Mouse (Mus musculus) limb, embryonic 12.5 days (tissue): ENCODE data around the gene Actl11. TPM values are rescaled to one million over a fixed set of nuclear protein-coding genes. Genes with fewer than 3 reads are reported as not detected.
A peak's percentile ranks its signal among the peaks of the same experiment; 100 is the strongest.

Experiments
- ATAC-seq: fragments of 200-750 bp; cut with Nextera tagmentation; 2 replicates; pipeline ENCODE4 v1.8.0; 2017; ENCODE audit warnings: low read depth, moderate TSS enrichment; ENCODE audit not compliant: insufficient number of reproducible peaks, insufficient read depth, low FRiP score, low TSS enrichment
- H3K27ac ChIP-seq: fragments of 300-500 bp; sonication (generic); 2 replicates; pipeline ENCODE4 v1.5.1; 2016; ENCODE audit warnings: mild to moderate bottlenecking, moderate library complexity
- H3K27me3 ChIP-seq: fragments of 300-500 bp; sonication (generic); 2 replicates; pipeline ENCODE4 v1.6.1; 2016; ENCODE audit warnings: mild to moderate bottlenecking, moderate library complexity
- H3K36me3 ChIP-seq: fragments of 300-500 bp; sonication (generic); 2 replicates; pipeline ENCODE4 v1.6.1; 2016; ENCODE audit warnings: mild to moderate bottlenecking, moderate library complexity
- H3K4me1 ChIP-seq: fragments of 300-500 bp; sonication (generic); replicated peaks from 2 replicates; pipeline ENCODE4 v1.6.1; 2016
- H3K4me2 ChIP-seq: fragments of 300-500 bp; sonication (generic); 2 replicates; pipeline ENCODE4 v1.6.1; 2016; ENCODE audit warnings: mild to moderate bottlenecking, moderate library complexity
- H3K4me3 ChIP-seq: fragments of 300-500 bp; sonication (generic); replicated peaks from 2 replicates; pipeline ENCODE4 v1.5.1; 2016; ENCODE audit warnings: mild to moderate bottlenecking
- H3K9ac ChIP-seq: fragments of 300-500 bp; sonication (generic); replicated peaks from 2 replicates; pipeline ENCODE4 v1.6.1; 2016; ENCODE audit warnings: mild to moderate bottlenecking, moderate library complexity
- H3K9me3 ChIP-seq: fragments of 300-500 bp; sonication (generic); 2 replicates; pipeline ENCODE4 v1.6.1; 2016; ENCODE audit warnings: mild to moderate bottlenecking, moderate library complexity
- WGBS: fragments of 180-500 bp; shearing (Covaris S2); methylation state at CpG from one replicate; pipeline ENCODE4 v1.1.7; 2016; 5-methylcytosine and 5-hydroxymethylcytosine counted together
- polyA plus RNA-seq: library from polyadenylated mRNA; unstranded; fragments of >200 nt; fragmentation: Nextera tagmentation; extraction: Ambion mirVana; gene quantifications from 2 replicates; pipeline ENCODE4 v1.2.1, GENCODE M21; 2016

Actl11 gene
- polyA plus RNA-seq, 1 experiment from 2014 or later: not detected

- Histone ChIP-seq H3K4me3 (no peak overlapping the region), H3K4me2 (no peak overlapping the region), H3K27me3 (no peaks in the 10 kb centered on the region), H3K4me1 (peaks cover 4% of the 10 kb centered on the region), H3K9me3 (no peaks in the 10 kb centered on the region), H3K9ac (no peak overlapping the region), H3K36me3 (no peaks in the 10 kb centered on the region), H3K27ac (no peak overlapping the region)
- WGBS: 61% methylated on average over 6 of the region's 6 CpGs
- no peak for ATAC-seq
Measured at GRCm38 (mm10) chr9:107923956-107924355, 4.3 kb upstream of the Actl11 start.

- no peaks in the 10 kb centered on the region for H3K9me3 ChIP-seq
- WGBS: 45% methylated on average over 3 of the region's 3 CpGs
- no peaks in the 10 kb centered on the region for H3K36me3 ChIP-seq
- H3K4me1 ChIP-seq: peaks cover 4% of the 10 kb centered on the region
- H3K4me3 ChIP-seq: no peak overlapping the region
- no peak overlapping the region for H3K27ac ChIP-seq
- no peak overlapping the region for H3K9ac ChIP-seq
- no peaks in the 10 kb centered on the region for H3K27me3 ChIP-seq
- no peak for ATAC-seq
- no peak overlapping the region for H3K4me2 ChIP-seq
Measured at GRCm38 (mm10) chr9:107925251-107925650, 3.0 kb upstream of the Actl11 start.

GRCm38 (mm10) chr9:107926920-107927420 is 1.3 kb upstream of the Actl11 start:
- ATAC-seq: no peak
- H3K9me3 ChIP-seq: no peaks in the 10 kb centered on the region
- H3K4me3 ChIP-seq: no peak overlapping the region
- peaks cover 4% of the 10 kb centered on the region for H3K4me1 ChIP-seq
- H3K27ac ChIP-seq: no peak overlapping the region
- no peak overlapping the region for H3K4me2 ChIP-seq
- H3K27me3 ChIP-seq: 0 out of 2 replicates have a peak, but pooled peaks cover 3% of the 10 kb centered on the region
- 49% methylated on average over 9 of the region's 9 CpGs for WGBS
- no peaks in the 10 kb centered on the region for H3K36me3 ChIP-seq
- H3K9ac ChIP-seq: no peak overlapping the region

GRCm38 (mm10) chr9:107927749-107928148 is 520 bp upstream of the Actl11 start:
- no peak for ATAC-seq

GRCm38 (mm10) chr9:107932221-107932620 is 4.0 kb downstream of the Actl11 start:
- H3K27me3 ChIP-seq: peaks cover 24% of the 10 kb centered on the region
- no peak for ATAC-seq
- H3K4me2 ChIP-seq: no peak overlapping the region
- H3K36me3 ChIP-seq: no peaks in the 10 kb centered on the region
- WGBS: 68% methylated on average over 4 of the region's 4 CpGs
- no peak overlapping the region for H3K4me3 ChIP-seq
- H3K9ac ChIP-seq: no peak overlapping the region
- peaks cover 17% of the 10 kb centered on the region for H3K4me1 ChIP-seq
- no peaks in the 10 kb centered on the region for H3K9me3 ChIP-seq
- H3K27ac ChIP-seq: no peak overlapping the region

More at GRCm38 (mm10) chr9:107927749-107928148, 520 bp upstream of the Actl11 start:
- Histone ChIP-seq H3K4me3 (no peak overlapping the region), H3K27ac (no peak overlapping the region), H3K36me3 (no peaks in the 10 kb centered on the region), H3K4me1 (peaks cover 4% of the 10 kb centered on the region), H3K27me3 (0 out of 2 replicates have a peak, but pooled peaks cover 3% of the 10 kb centered on the region), H3K4me2 (no peak overlapping the region), H3K9me3 (no peaks in the 10 kb centered on the region), H3K9ac (no peak overlapping the region)
- 67% methylated on average over 5 of the region's 5 CpGs for WGBS

- H3K4me2 ChIP-seq: no peak overlapping the region
- 89% methylated on average over 11 of the region's 11 CpGs for WGBS
- H3K27me3 ChIP-seq: peaks cover 33% of the 10 kb centered on the region
- no peak overlapping the region for H3K27ac ChIP-seq
- H3K9me3 ChIP-seq: no peaks in the 10 kb centered on the region
- no peak overlapping the region for H3K9ac ChIP-seq
- H3K4me3 ChIP-seq: no peak overlapping the region
- peaks cover 25% of the 10 kb centered on the region for H3K4me1 ChIP-seq
- ATAC-seq: no peak
- H3K36me3 ChIP-seq: no peaks in the 10 kb centered on the region
Measured at GRCm38 (mm10) chr9:107934146-107934545, 5.9 kb downstream of the Actl11 start.

- WGBS: 10% methylated on average over 3 of the region's 3 CpGs
- H3K4me2 ChIP-seq: peak within 1 kb of the TSS; percentile 93
- H3K9me3 ChIP-seq: no peaks in the 10 kb centered on the region
- peaks cover 33% of the 10 kb centered on the region for H3K27me3 ChIP-seq
- H3K4me3 ChIP-seq: peak within 1 kb of the TSS; percentile 57
- peaks cover 25% of the 10 kb centered on the region for H3K4me1 ChIP-seq
- ATAC-seq: no peak
- no peak within 1 kb of the TSS for H3K27ac ChIP-seq
- H3K36me3 ChIP-seq: no peaks in the 10 kb centered on the region
- peak within 1 kb of the TSS; percentile 69 for H3K9ac ChIP-seq
Measured at GRCm38 (mm10) chr9:107935374-107935773, 7.1 kb downstream of the Actl11 start, which contains the start of gene Camkv. Gene Camkv (plus strand): TSS chr9:107935674.

- Histone ChIP-seq H3K27ac (no peak overlapping the region), H3K27me3 (peaks cover 32% of the 10 kb centered on the region)
- ATAC-seq: 0 out of 2 replicates have a peak, but pooled peaks have one; percentile 11
Measured at GRCm38 (mm10) chr9:107935790-107936214, 7.5 kb downstream of the Actl11 start.

GRCm38 (mm10) chr9:107936215-107936822 is 8.1 kb downstream of the Actl11 start:
- ATAC-seq: peak; percentile 40; the same call in 1 of the 2 replicates
- H3K9ac ChIP-seq: peak overlapping the region; percentile 69
- H3K27ac ChIP-seq: no peak overlapping the region
- H3K36me3 ChIP-seq: no peaks in the 10 kb centered on the region
- H3K4me3 ChIP-seq: peak overlapping the region; percentile 57
- peak overlapping the region; percentile 93 for H3K4me2 ChIP-seq
- peaks cover 30% of the 10 kb centered on the region for H3K27me3 ChIP-seq
- WGBS: under 1% methylated on average over 29 of the region's 29 CpGs
- no peaks in the 10 kb centered on the region for H3K9me3 ChIP-seq
- peaks cover 25% of the 10 kb centered on the region for H3K4me1 ChIP-seq

More at GRCm38 (mm10) chr9:107935790-107936214, 7.5 kb downstream of the Actl11 start:
- Histone ChIP-seq H3K36me3 (no peaks in the 10 kb centered on the region), H3K4me2 (peak overlapping the region; percentile 93), H3K4me3 (peak overlapping the region; percentile 57), H3K9me3 (no peaks in the 10 kb centered on the region), H3K9ac (peak overlapping the region; percentile 69), H3K4me1 (peaks cover 25% of the 10 kb centered on the region)
- 2% methylated on average over 41 of the region's 41 CpGs for WGBS

GRCm38 (mm10) chr9:107936831-107937230 is 8.6 kb downstream of the Actl11 start:
- peaks cover 30% of the 10 kb centered on the region for H3K27me3 ChIP-seq

GRCm38 (mm10) chr9:107947241-107948194 is 19.2 kb downstream of the Actl11 start:
- H3K4me2 ChIP-seq: no peak overlapping the region
- H3K4me1 ChIP-seq: peaks cover 10% of the 10 kb centered on the region
- H3K27ac ChIP-seq: no peak overlapping the region
- 89% methylated on average over 31 of the region's 31 CpGs for WGBS
- H3K4me3 ChIP-seq: no peak overlapping the region
- peaks cover 8% of the 10 kb centered on the region; the same call in 1 of the 2 replicates for H3K36me3 ChIP-seq
- H3K9ac ChIP-seq: no peak overlapping the region
- ATAC-seq: no peak
- no peaks in the 10 kb centered on the region for H3K9me3 ChIP-seq
- no peaks in the 10 kb centered on the region for H3K27me3 ChIP-seq

More at GRCm38 (mm10) chr9:107936831-107937230, 8.6 kb downstream of the Actl11 start:
- peak overlapping the region; percentile 93 for H3K4me2 ChIP-seq
- peak overlapping the region; percentile 57 for H3K4me3 ChIP-seq
- peak overlapping the region; percentile 69; the same call in 1 of the 2 replicates for H3K9ac ChIP-seq
- peaks cover 25% of the 10 kb centered on the region for H3K4me1 ChIP-seq
- 11% methylated on average over 3 of the region's 3 CpGs for WGBS
- ATAC-seq: no peak
- no peaks in the 10 kb centered on the region for H3K9me3 ChIP-seq
- H3K27ac ChIP-seq: no peak overlapping the region
- no peaks in the 10 kb centered on the region for H3K36me3 ChIP-seq
